Comparison of ENCODE assay signal across 8 mouse cellular contexts in the genomic region with DNA sequence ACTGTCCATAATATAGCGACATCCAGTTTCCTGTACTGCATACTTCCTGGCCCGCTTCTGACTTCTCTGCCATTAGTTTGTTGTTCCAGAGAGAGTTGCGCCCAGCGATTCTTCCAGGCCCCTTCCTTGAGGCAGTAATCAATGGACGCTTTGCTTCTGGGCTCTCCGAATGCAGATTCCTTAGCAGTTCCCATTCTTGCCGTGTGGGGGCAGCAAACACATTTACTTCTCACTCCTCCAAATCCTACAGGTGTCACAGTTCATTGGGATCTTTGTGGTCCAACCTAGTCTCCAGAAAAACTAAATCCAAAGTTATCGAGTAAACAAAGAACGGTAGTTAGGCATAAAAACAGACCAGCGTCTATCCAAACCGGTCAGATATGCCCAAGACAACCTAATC. TPM values are rescaled to one million over a fixed set of nuclear protein-coding genes. Genes with fewer than 3 reads are reported as not detected.
DNase-seq lines count a peak whose midpoint lies in the region; ATAC-seq and TF ChIP-seq lines count a peak whose summit lies in the region.
"Had no signal": no experiment of that assay in that cellular context is flagged by ENCODE, and none has a peak within 500 bp of the region (broad histone marks: within the 10 kb centered on the region; RNA-seq: fewer than 3 reads in every experiment).

No protein-coding gene starts in this region.

- H3K4me2 ChIP-seq in kidney, embryonic 16.5 days (replicated peaks; ENCODE audit: low read depth, low read length): no peak overlapping the region
- no peak overlapping the region for H3K4me2 ChIP-seq in liver, postnatal 0 days (ENCODE audit: low read depth, low read length)

- no peak for TF ChIP-seq EP300 in liver, postnatal 0 days (IDR thresholded peaks at IDR 0.05; ENCODE audit: low read depth)

- no peak overlapping the region for H3K27ac ChIP-seq in kidney, adult 2 months (ENCODE audit: insufficient read depth, low read depth, low read length)
- H3K27ac ChIP-seq in kidney, embryonic 16.5 days (ENCODE audit: low read length): no peak overlapping the region
- no peak overlapping the region for H3K27ac ChIP-seq in liver, postnatal 0 days (ENCODE audit: low read depth)
- H3K27ac ChIP-seq: macrophage had no signal

- H3K36me3 ChIP-seq in kidney, adult 2 months (ENCODE audit: control insufficient read depth, insufficient read depth, low read length): no peaks in the 10 kb centered on the region
- no peaks in the 10 kb centered on the region for H3K36me3 ChIP-seq in kidney, embryonic 16.5 days (ENCODE audit: insufficient read depth, low read length)
- no peaks in the 10 kb centered on the region for H3K36me3 ChIP-seq in liver, postnatal 0 days (replicated peaks; ENCODE audit: insufficient read depth, low read length)
- no peaks in the 10 kb centered on the region for H3K36me3 ChIP-seq in splenic B cell, adult 2 months (ENCODE audit: control insufficient read depth, insufficient read depth, low read length, poor library complexity, severe bottlenecking)

- DNase-seq in kidney, adult 2 months: peak; percentile 66
- DNase-seq in MEL-GATA-1-ER (ENCODE audit: extremely low read depth, low read depth): peak; percentile 3
- DNase-seq in brain, adult 2 months (ENCODE audit: low read depth, low spot score): peak; percentile 66
- DNase-seq in kidney, adult 8-10 months: peak; percentile 15 to 73
- DNase-seq in liver, postnatal 0 days: no peak
- DNase-seq in splenic B cell, adult 2 months (ENCODE audit: low read depth, low spot score): peak; percentile 39

- H3K9ac ChIP-seq in kidney, embryonic 16.5 days (replicated peaks; ENCODE audit: low read length): no peak overlapping the region
- H3K9ac ChIP-seq in liver, postnatal 0 days (replicated peaks): no peak overlapping the region

- no peaks in the 10 kb centered on the region for H3K27me3 ChIP-seq in kidney, adult 2 months (replicated peaks; ENCODE audit: control insufficient read depth, insufficient read depth, low read length)
- H3K27me3 ChIP-seq in kidney, embryonic 16.5 days (ENCODE audit: insufficient read depth, low read length): no peaks in the 10 kb centered on the region
- no peaks in the 10 kb centered on the region for H3K27me3 ChIP-seq in liver, postnatal 0 days (ENCODE audit: insufficient read depth, low read length)
- H3K27me3 ChIP-seq in splenic B cell, adult 2 months (ENCODE audit: control insufficient read depth, insufficient read depth, low read length, poor library complexity, severe bottlenecking): no peaks in the 10 kb centered on the region; the same call in 1 of the 2 replicates

- TF ChIP-seq POLR2A in kidney, adult 2 months (IDR thresholded peaks at IDR 0.05; ENCODE audit: low read depth, low read length): no peak

- H3K9me3 ChIP-seq in kidney, embryonic 16.5 days (ENCODE audit: low read length): no peaks in the 10 kb centered on the region
- H3K9me3 ChIP-seq in liver, postnatal 0 days (ENCODE audit: low read length): peaks cover 2% of the 10 kb centered on the region; the same call in 1 of the 2 replicates

- H3K4me1 ChIP-seq in kidney, adult 2 months (ENCODE audit: control insufficient read depth, insufficient read depth, low read length): no peaks in the 10 kb centered on the region
- H3K4me1 ChIP-seq in kidney, embryonic 16.5 days (ENCODE audit: insufficient read depth, low read length): peaks cover 14% of the 10 kb centered on the region
- H3K4me1 ChIP-seq in liver, postnatal 0 days (ENCODE audit: insufficient read depth): peaks cover 2% of the 10 kb centered on the region; the same call in 1 of the 2 replicates

- TF ChIP-seq CTCF in kidney, adult 2 months (conservative IDR thresholded peaks at IDR 0.05; ENCODE audit: insufficient read depth, insufficient read length, low read depth, low read length): peak; percentile 60
- peak; percentile 59 for TF ChIP-seq CTCF in liver, postnatal 0 days (IDR thresholded peaks at IDR 0.05; ENCODE audit: low read depth)

- WGBS in kidney, adult 2 months: 66% methylated on average over 11 of the region's 11 CpGs
- WGBS in kidney, embryonic 16.5 days: 69% methylated on average over 11 of the region's 11 CpGs
- WGBS in liver, postnatal 0 days (ENCODE audit: insufficient replicate concordance): 68% methylated on average over 11 of the region's 11 CpGs

- H3K4me3 ChIP-seq in kidney, adult 2 months (ENCODE audit: insufficient read depth, low read depth, low read length): no peak overlapping the region
- H3K4me3 ChIP-seq in kidney, embryonic 16.5 days (ENCODE audit: low read length): no peak overlapping the region
- H3K4me3 ChIP-seq in liver, postnatal 0 days (ENCODE audit: low read depth, low read length): no peak overlapping the region

- no peak for ATAC-seq in kidney, embryonic 16.5 days (ENCODE audit: low FRiP score, low TSS enrichment)
- ATAC-seq in liver, postnatal 0 days: no peak

RNA-seq across cellular contexts. Expression of a gene that starts 46.2 kb away (rescaled TPM):
- 0.30 and 0.31 TPM in 2 replicates for polyA plus RNA-seq in kidney, adult 2 months (2012; rRNA removed)
- 1.5 and 1.7 TPM in 2 replicates for polyA plus RNA-seq in kidney, embryonic 16.5 days (2015; fragmentation: Nextera tagmentation; extraction: Ambion mirVana)
- polyA plus RNA-seq in liver, postnatal 0 days (2015; fragmentation: Nextera tagmentation; extraction: Ambion mirVana): not detected in 2 replicates
- polyA plus RNA-seq: macrophage had no signal

RNA-seq across cellular contexts. Expression of a gene that starts 58.3 kb away (rescaled TPM):
- polyA plus RNA-seq in kidney, adult 2 months (2012; rRNA removed): 11.1 and 12.4 TPM in 2 replicates
- 14.6 and 14.9 TPM in 2 replicates for polyA plus RNA-seq in kidney, embryonic 16.5 days (2015; fragmentation: Nextera tagmentation; extraction: Ambion mirVana)
- 0.12 and 0.19 TPM in 2 replicates for polyA plus RNA-seq in liver, postnatal 0 days (2015; fragmentation: Nextera tagmentation; extraction: Ambion mirVana)
- polyA plus RNA-seq: macrophage had no signal

Comparison
In these comparisons a context has a peak if more than half of its experiments do, and no peak if none do; other contexts are left out.
1. RNA of a gene that starts 58.3 kb away (polyA plus RNA-seq): 14.6 to 14.9 TPM in kidney, embryonic 16.5 days and 11.1 to 12.4 TPM in kidney, adult 2 months; 0.12 to 0.19 TPM in liver, postnatal 0 days; every median in the first group is over 10 times any median in the second.